Mouse (Mus musculus) activated CD4-positive, CD25-positive, alpha-beta regulatory T cell (primary cell): ENCODE measurements around the gene Arhgap9. TPM values are rescaled to one million over a fixed set of nuclear protein-coding genes. Genes with fewer than 3 reads are reported as not detected.

Experiments
- polyA plus RNA-seq, 2 experiments: library from polyadenylated mRNA; unstranded; fragments of 100-300 nt; shearing (Covaris generic); gene quantifications; one replicate each; pipeline ENCODE4 v1.2.1; 2017

Gene Arhgap9
- 100 to 1,000 TPM; 362 to 364 TPM for polyA plus RNA-seq

GRCm38 (mm10) chr10:127321621-127322020 is at the start of gene Arhgap9:
Gene Arhgap9 (plus strand): TSS chr10:127321964.

DNA sequence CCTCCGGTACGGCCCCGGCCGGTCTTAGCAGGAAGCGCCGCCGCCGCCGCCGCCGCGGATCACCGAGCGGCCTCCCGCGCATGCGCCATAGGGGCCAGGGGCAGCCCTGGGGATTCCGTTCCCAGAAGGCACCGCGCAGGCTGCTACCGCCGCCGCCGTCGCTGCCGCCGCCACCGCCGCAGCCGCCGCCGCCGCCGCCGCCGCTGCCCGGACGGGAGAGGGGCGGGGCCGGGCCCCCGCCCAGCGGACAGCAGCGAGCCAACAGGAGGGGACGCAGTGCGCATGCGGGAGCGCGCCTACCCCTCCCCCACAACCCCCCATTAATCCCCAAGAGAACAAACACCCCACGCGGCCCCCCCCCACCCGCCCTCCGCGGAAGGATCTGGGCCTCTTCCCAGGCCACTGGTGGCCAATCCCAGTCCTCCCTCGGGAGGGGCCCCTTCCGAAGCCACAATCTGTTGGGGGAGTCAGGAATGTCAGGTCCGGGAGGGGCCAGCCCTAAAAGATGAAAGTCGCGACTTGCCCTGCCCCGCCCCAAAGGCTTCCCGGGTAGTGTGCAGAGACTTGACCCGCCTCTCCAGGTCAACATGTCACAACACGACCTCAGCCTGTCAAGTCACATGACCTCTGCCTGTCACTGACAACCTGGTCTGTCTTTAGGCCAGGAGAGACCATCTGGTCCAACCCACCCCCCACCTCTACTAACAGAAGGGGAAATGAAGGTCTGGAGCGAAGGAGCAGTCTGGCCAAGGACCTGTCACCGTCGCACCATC is 32.8 kb upstream of the Arhgap9 start, which contains the start of gene Mbd6:
TSS of gene Mbd6 (minus strand) at position 219 of the 773 bp plus-strand sequence.

DNA sequence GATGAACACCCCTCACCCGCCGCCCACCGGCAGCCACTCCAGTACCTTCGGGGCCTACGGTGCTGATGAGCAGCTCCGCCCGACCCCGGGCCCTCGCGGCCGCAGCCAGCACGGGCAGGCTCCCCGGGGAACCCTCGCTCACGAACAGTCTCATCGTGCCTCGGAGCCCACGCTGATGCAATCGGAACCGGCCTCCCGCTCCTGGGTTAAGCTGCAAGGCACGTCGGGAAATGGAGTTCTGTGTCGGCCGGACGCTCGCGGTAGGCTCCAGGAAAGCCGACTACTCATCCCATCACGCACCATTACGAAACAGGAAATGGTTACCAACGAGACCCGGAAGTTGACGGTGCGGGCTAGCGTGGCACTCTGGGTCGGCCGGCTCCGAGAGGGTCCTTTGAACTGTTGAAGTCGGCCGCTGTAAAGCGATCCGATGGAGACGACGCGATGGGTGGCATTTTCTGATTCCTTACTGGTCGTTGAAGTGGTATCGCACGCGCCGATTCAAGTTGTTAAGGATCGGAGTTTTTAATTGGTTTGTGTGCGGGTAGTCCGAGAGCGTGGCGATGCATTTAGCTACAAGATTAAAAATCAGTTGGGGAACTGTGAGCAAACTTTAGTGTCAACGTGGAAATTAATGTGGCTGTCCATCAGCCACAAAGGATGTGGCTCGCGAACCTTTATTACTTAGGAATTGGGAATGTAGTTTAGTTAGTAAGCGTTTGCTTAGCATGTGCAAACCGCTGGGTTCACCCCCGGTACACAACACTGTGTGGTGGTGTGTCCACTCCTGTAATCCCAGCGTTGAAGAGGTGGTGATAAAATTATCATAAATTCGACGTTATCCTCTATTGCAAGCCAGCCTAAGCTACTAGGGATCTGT is 10.0 kb upstream of the Arhgap9 start, which contains the start of gene Mars:
TSS of gene Mars (minus strand) at position 311 of the 880 bp plus-strand sequence.

GRCm38 (mm10) chr10:127341891-127342639 is 20.3 kb downstream of the Arhgap9 start, which contains the start of gene Gli1:
Gene Gli1 (minus strand): TSS chr10:127341974.

GRCm38 (mm10) chr10:127353909-127354895 is 32.4 kb downstream of the Arhgap9 start, which contains the start of gene Inhbe:
Gene Inhbe (minus strand): TSS chr10:127354411.

GRCm38 (mm10) chr10:127369834-127370820 is 48.4 kb downstream of the Arhgap9 start, which contains the start of gene Inhbc:
Gene Inhbc (minus strand): TSS chr10:127370431.

Other genes with a start within 250 kb of the Arhgap9 start
- 10 to 100 TPM; 26.8 to 27.8 TPM for gene Agap2, start 246.7 kb upstream of the Arhgap9 start, polyA plus RNA-seq
- gene Os9, start 200.8 kb upstream of the Arhgap9 start, polyA plus RNA-seq, result 100 to 1,000 TPM in 1 of 2 experiments, 10 to 100 TPM in 1; 79.4 to 157 TPM
- gene B4galnt1, start 156.7 kb upstream of the Arhgap9 start, polyA plus RNA-seq, result 100 to 1,000 TPM; 428 to 622 TPM
- gene Slc26a10, start 141.3 kb upstream of the Arhgap9 start, polyA plus RNA-seq, result 1 to 10 TPM; 3.8 to 5.6 TPM
- gene Arhgef25, start 131.9 kb upstream of the Arhgap9 start, polyA plus RNA-seq, result under 1 TPM; 0.39 to 0.73 TPM
- gene Dtx3, start 126.2 kb upstream of the Arhgap9 start, polyA plus RNA-seq, result 100 to 1,000 TPM in 1 of 2 experiments, 10 to 100 TPM in 1; 75.0 to 110 TPM
- 10 to 100 TPM; 25.1 to 33.8 TPM for gene Pip4k2c, start 110.4 kb upstream of the Arhgap9 start, polyA plus RNA-seq
- gene Kif5a, start 58.6 kb upstream of the Arhgap9 start, polyA plus RNA-seq, result under 1 TPM; 0.24 to 0.41 TPM
- gene Dctn2, start 55.6 kb upstream of the Arhgap9 start, polyA plus RNA-seq, result 100 to 1,000 TPM; 105 to 114 TPM
- 10 to 100 TPM; 11.3 to 15.3 TPM for gene Mbd6, start 32.9 kb upstream of the Arhgap9 start, polyA plus RNA-seq
- gene Mars, start 10.2 kb upstream of the Arhgap9 start, polyA plus RNA-seq, result 10 to 100 TPM; 57.3 to 63.3 TPM
- 1 to 10 TPM in 1 of 2 experiments, under 1 TPM in 1; 0.57 to 1.0 TPM for gene Gli1, start 20.0 kb downstream of the Arhgap9 start, polyA plus RNA-seq
- gene Inhbe, start 32.4 kb downstream of the Arhgap9 start, polyA plus RNA-seq, result not detected
- gene Inhbc, start 48.5 kb downstream of the Arhgap9 start, polyA plus RNA-seq, result not detected
- 10 to 100 TPM; 30.9 to 32.7 TPM for gene R3hdm2, start 58.4 kb downstream of the Arhgap9 start, polyA plus RNA-seq
- gene Stac3, start 179.7 kb downstream of the Arhgap9 start, polyA plus RNA-seq, result under 1 TPM in 1 of 2 experiments, not detected in 1; 0.11 TPM
- under 1 TPM in 1 of 2 experiments, not detected in 1; 0.41 TPM for gene Ndufa4l2, start 193.0 kb downstream of the Arhgap9 start, polyA plus RNA-seq
- gene Shmt2, start 200.5 kb downstream of the Arhgap9 start, polyA plus RNA-seq, result 10 to 100 TPM; 62.8 to 70.2 TPM
- gene Nxph4, start 212.6 kb downstream of the Arhgap9 start, polyA plus RNA-seq, result not detected